Mouse (Mus musculus) ES-E14 (cell line): ENCODE measurements around the gene Emd. TPM values are rescaled to one million over a fixed set of nuclear protein-coding genes. Genes with fewer than 3 reads are reported as not detected.

ENCODE experiments used
- DNase-seq: peaks from one replicate; pipeline ENCODE4 v3.0.0-alpha.2; 2013; ENCODE audit warnings: low read depth, low spot score
- H3K27ac ChIP-seq: 2 replicates; pipeline ENCODE4 v1.5.1; 2012; ENCODE audit warnings: low read depth, mild to moderate bottlenecking, low read length, moderate library complexity, mixed read lengths; ENCODE audit not compliant: poor library complexity, insufficient read depth, severe bottlenecking
- H3K36me3 ChIP-seq: 2 replicates; pipeline ENCODE4 v1.6.1; 2012; ENCODE audit warnings: mild to moderate bottlenecking, low read length, moderate library complexity, mixed read lengths; ENCODE audit not compliant: control insufficient read depth, poor library complexity, insufficient read depth, severe bottlenecking
- H3K4me1 ChIP-seq, 2 experiments: fragments of 150-350 bp in 1 of 2; sonication (generic) in 1 of 2; 2 replicates each; pipeline ENCODE4 v1.6.1; 2012; ENCODE audit warnings: low read length in 2 of 2, mild to moderate bottlenecking in 1 of 2, mixed read lengths in 1 of 2; ENCODE audit not compliant: control insufficient read depth in 2 of 2, insufficient read depth in 2 of 2, poor library complexity in 1 of 2
- H3K4me3 ChIP-seq, 2 experiments: fragments of 150-350 bp in 1 of 2; sonication (generic) in 1 of 2; 2 replicates each; pipeline ENCODE4 v1.5.1; 2012; ENCODE audit warnings: low read length in 2 of 2, low read depth in 1 of 2, mild to moderate bottlenecking in 1 of 2, mixed read lengths in 1 of 2; ENCODE audit not compliant: insufficient read depth in 1 of 2, poor library complexity in 1 of 2, severe bottlenecking in 1 of 2
- H3K9ac ChIP-seq: 2 replicates; pipeline ENCODE4 v1.6.1; 2012; ENCODE audit warnings: low read depth, mild to moderate bottlenecking, low read length, mixed read lengths; ENCODE audit not compliant: poor library complexity, insufficient read depth, severe bottlenecking
- H3K9me3 ChIP-seq: fragments of 150-350 bp; sonication (generic); 2 replicates; pipeline ENCODE4 v1.6.1; 2012; ENCODE audit warnings: low read depth, mild to moderate bottlenecking, low read length; ENCODE audit not compliant: control insufficient read depth, insufficient read depth
- CHD2 ChIP-seq: IDR thresholded peaks from 2 replicates; pipeline ENCODE4 v1.6.1; 2014; ENCODE audit warnings: mild to moderate bottlenecking, low read depth, low read length, inconsistent platforms
- HCFC1 ChIP-seq: IDR thresholded peaks from 2 replicates; pipeline ENCODE4 v1.6.1; 2012; ENCODE audit warnings: low read length, inconsistent platforms, borderline replicate concordance; ENCODE audit not compliant: insufficient read depth
- MAFK ChIP-seq: IDR thresholded peaks from 2 replicates; pipeline ENCODE4 v1.6.1; 2014; ENCODE audit warnings: mild to moderate bottlenecking, low read depth, low read length, inconsistent platforms; ENCODE audit not compliant: insufficient read depth
- ZC3H11A ChIP-seq: IDR thresholded peaks from 2 replicates; pipeline ENCODE4 v1.6.1; 2012; ENCODE audit warnings: low read depth, mild to moderate bottlenecking, inconsistent platforms, low read length, borderline replicate concordance
- ZNF384 ChIP-seq: IDR thresholded peaks from 2 replicates; pipeline ENCODE4 v1.6.1; 2012; ENCODE audit warnings: low read depth, low read length, inconsistent platforms
- in situ Hi-C, 2 experiments: fragments of 600-800 bp; cut with MboI; formaldehyde crosslinking; loops; one replicate each; pipeline ENCODE4 v1.15.1; 2025; ENCODE audit warnings: low sequenced_read_pairs in 2 of 2, inconsistent platforms in 1 of 2; ENCODE audit not compliant: unreplicated experiment in 2 of 2
- total RNA-seq: library from RNA; depleted of rRNA; stranded (reverse); fragments of 300-350 nt; gene quantifications from 2 replicates; pipeline ENCODE4 v1.2.3, GENCODE M21; 2012

Gene Emd
- total RNA-seq, 1 experiment, result 59.0 TPM

DNA sequence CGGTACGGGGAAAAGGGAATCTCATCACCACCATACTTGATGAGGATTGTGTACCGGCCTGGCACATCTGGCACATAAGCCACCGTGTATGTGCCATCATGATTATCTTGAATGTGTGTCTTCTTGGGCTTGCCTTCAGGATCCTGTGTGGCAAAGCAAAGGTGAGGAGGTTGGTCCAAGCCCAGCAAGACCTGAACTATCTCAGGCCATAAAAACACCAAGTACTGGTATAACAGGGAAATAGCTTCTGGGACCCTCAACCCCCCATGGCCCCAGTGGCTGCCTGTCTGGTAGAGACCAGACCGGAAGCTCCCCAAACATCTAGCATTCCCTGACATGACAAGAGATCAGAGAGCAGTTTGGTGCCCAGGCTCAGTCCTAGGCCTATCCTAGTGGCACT lies 21.3 kb upstream of the Emd start:
- Histone ChIP-seq H3K4me3 (no peak overlapping the region), H3K27ac (no peak overlapping the region), H3K4me1 (no peaks in the 10 kb centered on the region), H3K36me3 (peaks cover 82% of the 10 kb centered on the region), H3K9me3 (no peaks in the 10 kb centered on the region), H3K9ac (no peak overlapping the region)
- no peak for TF ChIP-seq HCFC1
- TF ChIP-seq MAFK, result no peak
- TF ChIP-seq ZNF384, result no peak
- TF ChIP-seq ZC3H11A, result no peak
- no peak for TF ChIP-seq CHD2
- DNase-seq, result no peak
- in situ Hi-C loops, result loop anchor here (5.0 to 25.0 kb wide), 2 partner anchors 51 to 271 kb away; partner anchors contain the start of gene Hcfc1 (in 1 of the 2)

DNA sequence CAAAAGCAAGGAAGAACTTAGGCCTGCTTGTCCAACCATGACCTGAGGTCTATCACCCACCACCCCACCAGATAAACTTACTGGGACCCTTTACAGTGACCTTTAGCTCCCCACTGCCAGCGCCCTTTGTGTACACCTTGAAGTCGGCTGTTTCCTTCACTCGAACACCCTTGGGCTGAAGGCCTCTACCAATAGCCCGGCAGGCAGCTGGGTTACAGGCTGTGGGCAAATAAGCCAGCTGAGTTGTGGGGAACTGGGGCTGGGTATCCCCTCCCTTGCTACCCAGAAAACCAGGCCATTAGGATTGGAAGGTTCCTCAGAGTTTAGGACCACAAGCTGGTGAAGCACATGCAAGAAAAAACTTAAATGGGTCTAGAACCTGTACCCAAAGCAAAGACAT lies 14.2 kb upstream of the Emd start:
- no peak for DNase-seq
- TF ChIP-seq CHD2 (no peak), MAFK (no peak), HCFC1 (no peak), ZC3H11A (no peak), ZNF384 (no peak)
- no peaks in the 10 kb centered on the region for H3K4me1 ChIP-seq
- peaks cover 69% of the 10 kb centered on the region for H3K36me3 ChIP-seq
- no peak overlapping the region for H3K9ac ChIP-seq
- no peak overlapping the region for H3K27ac ChIP-seq
- no peak overlapping the region for H3K4me3 ChIP-seq
- H3K9me3 ChIP-seq, result no peaks in the 10 kb centered on the region
- in situ Hi-C loops, result loop anchor here (10.0 to 25.0 kb wide), 2 partner anchors 174 to 278 kb away; partner anchors contain the start of gene Hcfc1 (in 1 of the 2)

DNA sequence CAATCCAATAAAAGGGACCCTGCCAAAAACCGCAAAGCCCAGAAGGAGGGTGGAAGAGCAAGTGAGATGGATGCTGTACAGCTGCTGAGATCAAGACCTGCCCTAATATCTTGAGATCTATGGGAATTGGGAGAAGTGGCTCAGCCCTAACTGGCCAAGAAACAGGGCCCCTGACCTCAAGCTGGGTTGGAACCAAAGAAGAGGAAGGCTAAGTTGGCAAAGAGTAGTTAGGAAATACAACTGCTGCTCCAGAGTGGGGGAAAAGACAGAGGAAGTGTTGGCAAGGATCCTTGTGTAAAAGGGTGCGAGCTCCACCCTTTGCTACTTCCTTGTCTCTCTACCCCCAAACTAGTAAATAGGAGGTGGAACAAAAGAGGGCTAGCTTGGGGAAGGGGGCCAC lies 11.1 kb upstream of the Emd start:
- Histone ChIP-seq H3K4me1 (no peaks in the 10 kb centered on the region), H3K9me3 (no peaks in the 10 kb centered on the region), H3K4me3 (no peak overlapping the region), H3K36me3 (peaks cover 46% of the 10 kb centered on the region), H3K27ac (no peak overlapping the region), H3K9ac (no peak overlapping the region)
- no peak for TF ChIP-seq MAFK
- no peak for TF ChIP-seq ZC3H11A
- TF ChIP-seq CHD2, result no peak
- no peak for TF ChIP-seq HCFC1
- no peak for TF ChIP-seq ZNF384
- DNase-seq, result no peak
- in situ Hi-C loops, result loop anchor here (10.0 to 25.0 kb wide), 2 partner anchors 171 to 281 kb away; partner anchors contain the start of gene Hcfc1 (in 1 of the 2)

DNA sequence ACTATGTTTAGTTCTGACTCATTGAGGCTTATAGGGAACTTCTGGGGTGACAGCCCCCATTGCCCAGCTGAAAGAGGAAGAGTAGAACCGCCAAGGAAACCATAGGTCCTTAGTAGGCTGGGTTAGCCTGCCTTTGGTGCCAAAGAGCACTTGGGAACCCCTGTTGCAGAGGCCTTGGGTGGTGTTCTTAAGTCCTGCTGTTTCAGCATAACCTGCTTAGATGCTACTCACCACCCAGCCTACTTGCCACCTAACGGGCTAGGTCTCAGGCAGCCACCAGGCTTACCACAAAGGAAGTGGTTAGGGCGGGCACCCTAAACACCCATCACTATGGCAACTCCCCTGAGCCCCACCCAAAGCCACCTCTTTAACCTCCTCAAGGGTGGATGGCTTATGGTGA lies 10.7 kb upstream of the Emd start:
- Histone ChIP-seq H3K36me3 (peaks cover 46% of the 10 kb centered on the region), H3K9ac (no peak overlapping the region), H3K4me3 (peak overlapping the region; percentile 33 to 51; a peak in 1 of 4 replicates), H3K4me1 (no peaks in the 10 kb centered on the region), H3K9me3 (no peaks in the 10 kb centered on the region), H3K27ac (no peak overlapping the region)
- no peak for DNase-seq
- in situ Hi-C loops, result loop anchor here (10.0 to 25.0 kb wide), 2 partner anchors 171 to 282 kb away; partner anchors contain the start of gene Hcfc1 (in 1 of the 2)
- TF ChIP-seq CHD2 (no peak), ZC3H11A (no peak), HCFC1 (no peak), MAFK (no peak), ZNF384 (no peak)
